Mouse (Mus musculus) right cerebral cortex, postnatal 25 days (tissue): ENCODE data around the gene Tmem63c.

Experiments used
- DNase-seq: peaks from one replicate; pipeline ENCODE4 v3.0.0; 2022

Tmem63c gene

GRCm38 (mm10) chr12:87021040-87021439 lies at the start of gene Tmem63c:
Gene Tmem63c, plus strand, starts transcription at chr12:87021340.
- DNase-seq: no peak

GRCm38 (mm10) chr12:86973216-86973615 lies 47.9 kb upstream of the Tmem63c start:
- no peak for DNase-seq

DNA sequence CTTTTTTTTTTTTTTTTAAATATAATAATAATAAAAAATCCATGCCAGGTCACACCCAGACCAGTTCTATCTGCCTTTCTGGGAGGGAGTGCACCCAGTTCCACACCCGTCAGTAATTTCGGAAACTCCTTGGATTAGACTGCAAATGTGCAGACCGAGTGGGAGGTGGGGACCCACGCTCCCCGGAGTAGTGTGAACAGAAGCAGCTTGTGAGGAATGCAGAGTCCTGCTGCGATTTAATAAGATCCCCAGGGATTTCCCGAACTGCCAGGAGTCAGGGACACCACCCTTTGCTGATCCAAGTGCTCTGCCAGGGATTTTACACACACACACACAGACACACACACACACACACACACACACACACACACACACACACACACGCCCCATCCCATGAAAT lies 47.4 kb upstream of the Tmem63c start:
- peak; percentile 69 for DNase-seq

DNA sequence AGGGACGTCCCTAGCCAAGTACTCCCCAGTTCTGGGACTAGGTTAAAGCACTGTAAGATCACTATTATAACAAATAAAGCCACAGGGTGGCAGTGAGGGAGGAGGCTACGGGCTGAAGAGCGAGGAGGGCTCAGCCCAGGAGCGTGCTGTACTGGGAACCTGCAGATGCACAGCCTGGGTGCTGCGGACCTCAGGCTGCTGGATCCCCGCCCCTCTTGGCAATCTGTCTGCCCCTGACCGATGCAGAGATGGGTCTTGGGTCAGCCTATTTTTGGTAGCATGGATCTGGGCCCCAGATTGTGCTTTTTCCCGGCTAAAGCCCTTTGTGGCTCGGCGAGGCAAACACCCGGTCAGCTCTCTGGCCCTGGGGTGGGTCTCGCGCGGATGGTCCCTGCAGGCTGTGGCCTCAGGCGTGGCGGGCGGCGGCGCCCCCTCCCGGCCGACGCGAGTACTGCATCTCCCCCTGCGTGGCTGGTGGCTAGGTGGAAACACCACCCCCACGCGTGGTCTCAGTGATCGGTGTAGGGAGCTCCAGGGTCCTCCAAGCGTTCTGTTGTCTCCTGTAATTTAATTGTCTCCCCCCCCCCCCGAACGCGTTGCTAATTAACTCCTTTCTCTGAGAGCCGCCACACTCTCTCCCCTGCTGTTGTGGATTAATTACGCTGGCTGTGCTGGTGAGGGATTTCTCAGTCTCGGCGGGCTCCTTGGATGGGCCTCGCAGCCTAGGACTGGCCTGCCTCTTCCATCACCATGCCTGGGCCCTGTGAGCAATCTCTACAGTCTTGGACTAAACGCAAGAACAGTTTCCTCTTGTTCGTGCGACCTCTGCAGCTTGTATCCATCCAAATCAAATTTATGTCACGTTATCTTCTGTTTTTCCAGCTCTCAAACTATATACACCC lies 46.5 kb upstream of the Tmem63c start:
- no peak for DNase-seq

- DNase-seq: no peak
Measured at GRCm38 (mm10) chr12:86975761-86976160, 45.4 kb upstream of the Tmem63c start.

DNA sequence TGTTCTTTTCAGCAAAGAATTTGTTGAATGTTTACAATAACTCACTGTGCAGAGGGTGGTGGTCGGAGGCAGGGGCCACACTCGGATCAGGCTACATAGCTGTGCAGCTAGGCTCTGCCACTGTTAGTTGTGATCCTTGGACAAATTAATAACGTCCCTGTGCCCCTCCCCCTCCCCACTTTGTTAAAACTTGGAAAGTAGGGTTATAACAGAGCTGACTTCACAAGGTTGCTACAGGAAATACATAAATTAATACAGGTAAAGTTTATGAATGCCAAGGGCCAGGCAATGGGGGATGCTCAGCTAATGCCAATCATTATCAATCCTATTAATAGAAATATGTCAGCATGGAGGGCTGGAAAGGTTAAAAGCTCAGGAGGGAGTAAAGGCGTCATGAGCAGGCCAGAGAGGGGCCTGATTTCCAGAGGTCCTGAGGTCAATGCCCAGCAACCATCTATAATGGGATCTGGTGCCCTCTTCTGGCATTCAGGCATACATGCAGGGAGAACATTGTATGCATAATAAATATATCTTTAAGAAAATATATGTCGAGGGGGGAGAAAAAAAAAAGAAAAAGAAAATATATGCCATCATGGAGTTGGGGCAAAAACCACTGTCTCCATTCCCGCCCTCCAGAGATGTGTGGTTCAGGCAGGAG lies 44.5 kb upstream of the Tmem63c start:
- DNase-seq: no peak

GRCm38 (mm10) chr12:86977833-86978232 lies 43.3 kb upstream of the Tmem63c start:
- peak; percentile 84 for DNase-seq

DNA sequence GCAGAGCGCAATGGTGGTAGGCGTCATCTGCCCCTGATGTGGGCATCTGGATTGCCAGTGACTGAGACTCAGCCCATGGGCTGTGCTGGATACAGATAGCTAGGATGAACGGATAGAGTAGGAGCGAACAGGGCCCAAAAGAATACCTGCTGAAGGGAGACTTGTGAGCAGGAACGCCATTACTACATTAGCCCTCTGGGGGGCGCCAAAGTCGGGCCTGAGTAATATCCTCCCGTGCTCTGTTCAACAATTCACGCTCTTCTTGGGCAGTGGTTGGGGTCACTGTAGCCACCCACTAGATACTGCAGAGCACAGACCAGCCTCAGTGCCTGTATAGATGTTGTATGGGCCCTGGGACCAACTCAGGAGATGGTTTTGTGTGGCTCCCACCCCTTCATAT lies 40.0 kb upstream of the Tmem63c start:
- DNase-seq: no peak

DNA sequence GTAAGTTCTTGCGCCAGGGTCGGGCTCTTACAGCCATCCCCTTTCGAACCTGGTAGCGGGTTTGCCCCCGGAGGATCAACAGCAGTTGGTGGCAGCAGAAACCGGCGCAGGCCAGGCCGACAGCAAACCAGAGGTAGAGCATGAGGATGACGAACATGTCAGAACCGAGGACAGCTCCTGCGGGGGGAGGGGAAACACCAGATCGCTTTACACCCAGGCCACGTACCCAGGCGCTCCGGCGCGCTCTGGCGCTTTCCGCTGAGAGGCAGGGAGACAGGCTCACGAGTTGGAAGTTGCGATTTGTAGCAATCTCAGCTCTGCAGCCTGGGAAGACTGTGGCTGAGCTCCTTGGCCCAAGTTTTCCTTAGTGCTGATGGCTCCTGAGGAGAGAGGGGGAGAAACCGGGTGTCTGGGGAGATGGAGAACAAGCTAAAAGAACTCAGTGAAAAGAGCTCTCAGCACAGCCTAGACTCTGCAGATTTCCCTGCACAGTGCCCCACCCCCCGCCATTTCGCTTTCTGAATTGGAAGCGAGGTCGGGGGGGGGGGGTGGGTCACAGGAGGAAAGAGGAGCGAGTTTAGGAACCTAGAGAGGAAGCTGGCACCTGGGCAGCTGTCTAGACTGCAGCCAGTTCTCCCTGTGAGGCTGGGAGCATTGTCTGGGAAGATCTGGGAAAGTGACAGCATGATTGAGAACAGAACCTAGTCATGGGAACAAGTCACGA lies 37.5 kb upstream of the Tmem63c start:
- DNase-seq: no peak

GRCm38 (mm10) chr12:86984194-86984555 lies 37.0 kb upstream of the Tmem63c start:
- DNase-seq: no peak

DNA sequence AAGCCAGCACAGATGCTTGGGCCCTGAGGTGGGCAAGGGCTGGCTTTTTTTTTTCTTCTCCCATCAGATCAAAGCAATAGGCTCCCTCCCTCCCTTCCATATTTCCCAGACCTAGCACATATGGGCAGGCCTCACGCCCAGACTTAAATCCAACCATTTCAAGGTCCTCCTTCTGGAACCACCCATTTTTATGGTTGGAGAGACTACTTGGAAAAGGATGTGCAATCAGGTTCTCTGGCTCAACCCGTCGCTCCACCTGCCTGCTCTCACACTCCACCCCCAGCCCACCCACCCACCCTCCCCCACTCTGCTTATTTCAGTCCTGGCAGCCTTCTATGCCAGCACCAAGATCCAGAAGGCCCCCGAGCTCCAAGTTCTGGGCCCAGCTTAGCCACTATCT lies 34.6 kb upstream of the Tmem63c start:
- DNase-seq: no peak

GRCm38 (mm10) chr12:86988227-86988626 lies 32.9 kb upstream of the Tmem63c start:
- no peak for DNase-seq

DNA sequence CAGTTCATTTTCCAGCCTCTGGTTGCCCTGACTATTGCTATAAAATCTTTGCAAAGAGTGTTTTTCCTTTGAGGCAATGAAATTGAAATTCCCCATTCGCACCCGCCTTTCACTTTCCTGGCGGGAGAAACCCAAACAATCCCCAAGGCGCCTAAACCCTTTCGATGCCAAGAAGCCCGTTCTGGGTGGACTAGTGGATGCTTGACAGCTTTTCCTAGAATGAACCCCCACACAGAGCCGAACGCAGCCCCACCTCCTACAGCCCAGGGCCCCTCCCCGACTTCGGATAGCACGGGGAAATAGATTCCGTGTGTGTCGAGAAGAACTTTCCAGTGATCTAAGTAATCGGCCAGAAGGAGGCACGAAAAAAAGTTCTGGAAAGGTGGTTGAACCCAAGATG lies 31.8 kb upstream of the Tmem63c start:
- no peak for DNase-seq

GRCm38 (mm10) chr12:86989890-86990754 lies 31.0 kb upstream of the Tmem63c start, which contains the start of gene Zdhhc22:
Gene Zdhhc22, minus strand, starts transcription at chr12:86990430.
- peak; percentile 57 for DNase-seq

GRCm38 (mm10) chr12:86990755-86991110 lies 30.4 kb upstream of the Tmem63c start:
- no peak for DNase-seq

- DNase-seq: no peak
Measured at GRCm38 (mm10) chr12:86994166-86994565, 27.0 kb upstream of the Tmem63c start.

- no peak for DNase-seq
Measured at GRCm38 (mm10) chr12:86994776-86995175, 26.4 kb upstream of the Tmem63c start.

GRCm38 (mm10) chr12:86995931-86996330 lies 25.2 kb upstream of the Tmem63c start:
- DNase-seq: no peak

GRCm38 (mm10) chr12:86998699-86999098 lies 22.4 kb upstream of the Tmem63c start:
- no peak for DNase-seq

DNA sequence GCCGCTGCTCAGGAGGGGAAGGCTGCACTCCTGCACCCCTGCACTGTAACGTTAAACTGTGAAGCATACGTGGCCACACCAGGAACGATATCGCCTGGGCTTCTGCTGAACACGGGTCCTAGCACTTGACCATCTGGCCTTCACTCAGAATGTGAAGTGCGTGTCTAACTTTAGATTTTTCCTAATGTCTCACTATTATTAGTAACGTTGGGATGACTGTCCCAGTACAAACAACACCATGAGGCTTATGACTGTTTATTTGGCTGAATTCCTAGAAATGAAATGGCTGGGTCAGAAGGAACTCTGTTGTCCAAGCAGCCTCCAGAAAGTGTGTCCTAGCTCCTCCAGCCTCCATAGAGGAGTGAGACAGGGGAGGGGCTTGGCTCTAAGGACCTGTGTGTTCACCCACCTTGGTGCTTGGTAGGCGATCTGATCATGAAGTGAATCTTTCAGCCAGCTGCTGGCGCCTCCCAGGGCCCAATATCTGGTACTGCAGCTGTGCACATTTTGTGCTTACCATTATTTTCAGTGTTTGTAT lies 21.8 kb upstream of the Tmem63c start:
- DNase-seq: no peak

DNA sequence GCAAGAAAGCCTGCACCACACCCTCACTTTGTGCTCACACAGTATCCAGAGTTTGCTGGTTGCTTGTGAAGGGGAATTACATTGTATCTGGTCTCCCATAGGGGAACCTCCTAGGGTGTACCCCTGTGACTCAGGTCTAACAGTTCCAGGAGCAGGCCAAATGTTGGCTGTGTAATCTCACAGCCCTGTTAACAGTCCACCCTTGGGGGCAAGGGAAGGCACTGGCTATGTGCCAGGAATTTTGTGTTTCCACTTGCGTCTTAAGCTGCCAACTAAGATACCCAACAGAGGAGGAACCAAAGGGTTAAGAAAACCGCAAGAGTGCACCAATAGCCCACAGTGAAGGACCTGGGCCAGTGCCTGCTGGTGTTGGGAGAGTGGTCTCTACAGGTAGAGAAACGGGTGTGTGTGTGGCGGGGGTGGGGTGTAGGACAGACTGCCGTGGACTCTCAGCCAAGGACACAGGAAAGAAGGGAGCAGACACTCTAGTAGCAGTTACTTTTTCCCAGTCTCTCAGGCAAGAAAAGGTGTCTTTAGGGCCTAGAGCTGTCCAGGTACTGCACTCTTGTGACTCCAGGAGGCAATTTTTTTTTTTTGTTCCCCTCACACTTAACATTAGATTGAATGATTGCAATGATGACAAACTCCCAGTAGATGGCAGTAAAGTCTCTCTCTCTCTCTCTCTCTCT lies 20.8 kb upstream of the Tmem63c start:
- DNase-seq: no peak

GRCm38 (mm10) chr12:87000840-87001176 lies 20.3 kb upstream of the Tmem63c start:
- no peak for DNase-seq
